Comparison of ENCODE assay signal across 11 mouse cellular contexts in the genomic region with DNA sequence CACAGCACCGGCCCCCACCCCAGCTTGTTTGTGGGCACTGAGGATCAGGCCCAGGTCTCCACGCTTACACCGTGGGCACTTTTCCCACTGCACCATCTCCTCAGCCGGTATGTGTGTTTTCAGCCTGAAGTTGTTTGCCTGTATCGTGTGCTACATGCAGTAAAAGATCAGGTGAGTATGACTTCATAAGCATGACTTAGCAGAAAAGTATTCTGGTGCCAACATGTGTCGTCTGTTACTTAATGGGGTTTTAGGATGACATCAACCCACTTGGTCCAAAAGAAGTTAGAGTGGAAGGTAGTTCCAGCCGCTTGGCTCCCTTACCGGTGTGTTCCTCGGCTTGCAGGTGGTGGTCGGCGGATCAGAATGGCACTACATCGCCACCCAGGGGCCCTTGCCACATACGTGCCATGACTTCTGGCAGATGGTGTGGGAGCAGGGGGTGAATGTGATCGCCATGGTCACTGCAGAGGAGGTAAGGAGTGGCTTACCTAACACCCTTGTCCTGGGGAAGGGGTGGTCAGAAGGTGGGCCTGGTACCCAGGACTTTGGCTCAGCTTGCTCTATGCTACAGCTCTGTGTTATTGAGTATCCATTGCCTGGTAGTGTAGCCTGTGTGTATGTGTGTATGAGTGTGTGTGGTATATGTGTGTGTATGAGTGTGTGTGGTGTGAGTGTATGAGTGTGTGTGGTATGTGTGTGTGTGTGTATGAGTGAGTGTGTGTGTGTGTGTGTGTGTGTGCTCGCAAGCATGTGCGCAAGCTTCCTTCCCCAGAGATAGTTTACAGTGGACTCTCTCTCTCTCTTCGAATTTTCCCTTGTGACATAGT.
DNase-seq lines count a peak whose midpoint lies in the region; ATAC-seq lines count a peak whose summit lies in the region.
"Had no signal": no experiment of that assay in that cellular context is flagged by ENCODE, and none has a peak within 500 bp of the region (broad histone marks: within the 10 kb centered on the region; RNA-seq: fewer than 3 reads in every experiment).

No protein-coding gene starts in this region.

- H3K9me3 ChIP-seq in liver, embryonic 11.5 days (ENCODE audit: control insufficient read depth, low read length) = no peaks in the 10 kb centered on the region
- no peaks in the 10 kb centered on the region for H3K9me3 ChIP-seq in forebrain, embryonic 13.5 days (replicated peaks)
- H3K9me3 ChIP-seq: hindbrain, embryonic 13.5 days; neural tube, embryonic 13.5 days had no signal

- no peak overlapping the region for H3K27ac ChIP-seq in liver, embryonic 11.5 days (ENCODE audit: low read depth, low read length)
- H3K27ac ChIP-seq in forebrain, embryonic 13.5 days = no peak overlapping the region
- H3K27ac ChIP-seq: hindbrain, embryonic 13.5 days; neural tube, embryonic 13.5 days had no signal

- peak; percentile 25 to 40 for DNase-seq in cerebellum, postnatal 14 days
- DNase-seq in cerebellum, adult 8-10 months = no peak
- no peak for DNase-seq in liver, embryonic 11.5 days (ENCODE audit: low spot score)
- DNase-seq in liver = no peak
- DNase-seq in thymus, adult 18-20 months = peak; percentile 34 to 36
- no peak for DNase-seq in layer of hippocampus, adult 8-10 months (ENCODE audit: low spot score in 2 of 2)
- DNase-seq: spleen, adult 18-20 months had no signal

- no peaks in the 10 kb centered on the region for H3K27me3 ChIP-seq in liver, embryonic 11.5 days (replicated peaks; ENCODE audit: control insufficient read depth, insufficient read depth, low read length)
- H3K27me3 ChIP-seq in forebrain, embryonic 13.5 days = no peaks in the 10 kb centered on the region
- H3K27me3 ChIP-seq: hindbrain, embryonic 13.5 days; neural tube, embryonic 13.5 days had no signal

- 0 out of 2 replicates have a peak, but pooled peaks have one; percentile 22 for ATAC-seq in liver, embryonic 11.5 days (replicated peaks; ENCODE audit: low FRiP score)
- peak; percentile 8 to 29; a peak in 1 of 4 replicates for ATAC-seq in hematopoietic stem cell, adult 5-6 weeks (replicated peaks in 1 of 2; ENCODE audit: insufficient read depth in 1 of 2, low FRiP score in 2 of 2, low TSS enrichment in 1 of 2, low read depth in 1 of 2, poor library complexity in 2 of 2, severe bottlenecking in 2 of 2)
- ATAC-seq in forebrain, embryonic 13.5 days = no peak

- peaks cover 7% of the 10 kb centered on the region; the same call in 1 of the 2 replicates for H3K4me1 ChIP-seq in liver, embryonic 11.5 days (replicated peaks; ENCODE audit: control insufficient read depth, insufficient read depth, low read length)
- peaks cover 14% of the 10 kb centered on the region for H3K4me1 ChIP-seq in forebrain, embryonic 13.5 days

- WGBS in liver, embryonic 11.5 days = 84% methylated on average over 17 of the region's 17 CpGs
- 90% methylated on average over 17 of the region's 17 CpGs for WGBS in forebrain, embryonic 13.5 days

- no peak overlapping the region for H3K9ac ChIP-seq in liver, embryonic 11.5 days (ENCODE audit: low read depth, low read length)
- H3K9ac ChIP-seq in forebrain, embryonic 13.5 days = no peak overlapping the region
- H3K9ac ChIP-seq: hindbrain, embryonic 13.5 days; neural tube, embryonic 13.5 days had no signal

- H3K4me3 ChIP-seq in liver, embryonic 11.5 days (ENCODE audit: low read depth, low read length) = no peak overlapping the region
- H3K4me3 ChIP-seq in forebrain, embryonic 13.5 days = no peak overlapping the region
- H3K4me3 ChIP-seq: hindbrain, embryonic 13.5 days; neural tube, embryonic 13.5 days had no signal

- H3K36me3 ChIP-seq in liver, embryonic 11.5 days (ENCODE audit: control insufficient read depth, insufficient read depth, low read length) = peaks cover 2% of the 10 kb centered on the region; the same call in 1 of the 2 replicates
- no peaks in the 10 kb centered on the region for H3K36me3 ChIP-seq in forebrain, embryonic 13.5 days (ENCODE audit: poor library complexity, severe bottlenecking)
- H3K36me3 ChIP-seq: hindbrain, embryonic 13.5 days; neural tube, embryonic 13.5 days had no signal

- no peak overlapping the region for H3K4me2 ChIP-seq in liver, embryonic 11.5 days
- no peak overlapping the region for H3K4me2 ChIP-seq in forebrain, embryonic 13.5 days
- H3K4me2 ChIP-seq: hindbrain, embryonic 13.5 days; neural tube, embryonic 13.5 days had no signal

Comparison
In these comparisons a context has a peak if more than half of its experiments do, and no peak if none do; other contexts are left out.
1. DNase-seq: peak in cerebellum, postnatal 14 days (2 of 2) and thymus, adult 18-20 months (2 of 2); none in cerebellum, adult 8-10 months (single experiment), liver, embryonic 11.5 days (single experiment), liver (single experiment) and layer of hippocampus, adult 8-10 months (0 of 2).